Mouse (Mus musculus): ENCODE results near the gene Chd2. TPM values are rescaled to one million over a fixed set of nuclear protein-coding genes. Genes with fewer than 3 reads are reported as not detected.

The Chd2 gene
- polyA plus RNA-seq, 1 experiment from 2014 or later = 46.7 TPM

DNA sequence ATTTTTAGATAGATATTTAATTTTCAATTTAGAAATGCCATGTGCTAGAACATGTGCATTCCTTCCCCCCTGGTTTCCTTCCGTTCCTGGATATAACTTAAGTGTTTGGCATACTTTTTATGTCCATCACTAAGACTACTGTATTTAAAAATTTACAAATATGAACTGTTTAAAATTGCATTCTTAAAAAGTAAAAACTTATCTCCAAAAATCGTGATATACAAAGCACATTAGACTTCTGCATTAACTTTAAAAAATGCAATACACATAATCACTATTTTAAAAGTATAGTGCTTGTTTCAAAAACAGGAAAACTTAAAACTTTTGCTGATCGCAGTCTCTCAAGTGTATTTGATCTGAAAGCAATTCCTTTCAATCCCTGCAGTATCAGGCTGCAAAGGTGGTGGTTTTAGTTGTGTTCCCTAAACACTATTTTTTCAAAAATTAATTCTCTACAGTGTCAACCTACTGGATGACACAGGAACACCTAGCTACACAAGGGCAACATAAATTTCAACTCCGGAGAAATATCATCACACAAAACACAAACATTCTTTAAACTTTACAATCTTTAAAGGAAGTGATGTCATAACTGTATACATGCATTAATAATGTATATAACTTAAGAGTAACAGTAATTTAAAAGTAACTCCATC is 3.1 kb downstream of the Chd2 start:
- WGBS = 5% methylated on average over 4 of the region's 4 CpGs
- ATAC-seq (ENCODE audit: insufficient number of reproducible peaks, low FRiP score, low TSS enrichment, low read depth) = no peak
- H3K4me2 ChIP-seq (replicated peaks) = peak overlapping the region; percentile 56
- H3K9me3 ChIP-seq (replicated peaks) = no peaks in the 10 kb centered on the region
- H3K4me3 ChIP-seq (replicated peaks) = peak overlapping the region; percentile 49
- H3K9ac ChIP-seq = peak overlapping the region; percentile 51
- peaks cover 7% of the 10 kb centered on the region; the same call in 1 of the 2 replicates for H3K36me3 ChIP-seq
- no peaks in the 10 kb centered on the region for H3K27me3 ChIP-seq
- peak overlapping the region; percentile 95 for H3K27ac ChIP-seq (replicated peaks)
- H3K4me1 ChIP-seq = peaks cover 31% of the 10 kb centered on the region

DNA sequence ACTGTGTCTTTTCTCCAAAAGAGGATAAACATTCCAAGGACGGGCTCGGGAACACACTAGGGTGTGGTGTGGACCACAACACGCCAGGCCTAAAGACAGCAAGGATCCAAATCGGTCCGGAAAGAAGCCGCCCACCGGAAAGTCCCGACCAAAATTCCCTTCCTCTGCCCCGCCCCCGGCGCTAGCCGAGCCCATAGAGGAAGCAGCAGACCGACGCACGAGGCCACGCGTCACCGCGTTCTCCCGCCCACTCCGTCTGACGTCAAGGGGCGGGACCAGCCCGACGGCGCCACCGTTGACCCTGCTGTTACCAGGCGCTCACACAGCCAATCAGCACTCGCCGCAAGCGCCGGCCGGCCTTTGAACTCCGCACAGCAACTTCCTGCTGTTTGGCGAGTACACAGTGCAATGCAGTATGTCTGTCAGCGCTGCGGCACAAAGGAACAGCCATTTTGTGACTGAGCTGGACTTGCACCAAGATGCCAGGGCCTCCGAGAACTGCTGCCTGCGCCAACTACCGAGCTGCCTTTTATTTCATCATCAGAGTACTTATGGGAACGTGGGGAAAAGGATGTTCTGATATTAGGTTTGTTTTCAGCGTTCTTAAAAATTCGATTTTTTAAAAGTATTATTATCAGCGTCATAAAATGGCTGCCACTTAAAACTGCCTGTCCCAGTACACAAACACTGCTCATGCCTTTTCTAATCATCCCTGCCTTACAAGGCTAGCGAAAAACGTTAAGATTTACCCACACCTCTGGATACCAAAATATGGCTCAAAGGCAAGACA is 3.8 kb downstream of the Chd2 start:
- Histone ChIP-seq H3K9ac (peak overlapping the region; percentile 51), H3K4me3 (replicated peaks) (peak overlapping the region; percentile 49), H3K4me1 (peaks cover 38% of the 10 kb centered on the region), H3K36me3 (0 out of 2 replicates have a peak, but pooled peaks cover 3% of the 10 kb centered on the region), H3K4me2 (replicated peaks) (peak overlapping the region; percentile 56), H3K9me3 (replicated peaks) (no peaks in the 10 kb centered on the region), H3K27me3 (no peaks in the 10 kb centered on the region), H3K27ac (replicated peaks) (peak overlapping the region; percentile 95)
- peak; percentile 98 for ATAC-seq (ENCODE audit: insufficient number of reproducible peaks, low FRiP score, low TSS enrichment, low read depth)
- WGBS = under 1% methylated on average over 46 of the region's 46 CpGs

DNA sequence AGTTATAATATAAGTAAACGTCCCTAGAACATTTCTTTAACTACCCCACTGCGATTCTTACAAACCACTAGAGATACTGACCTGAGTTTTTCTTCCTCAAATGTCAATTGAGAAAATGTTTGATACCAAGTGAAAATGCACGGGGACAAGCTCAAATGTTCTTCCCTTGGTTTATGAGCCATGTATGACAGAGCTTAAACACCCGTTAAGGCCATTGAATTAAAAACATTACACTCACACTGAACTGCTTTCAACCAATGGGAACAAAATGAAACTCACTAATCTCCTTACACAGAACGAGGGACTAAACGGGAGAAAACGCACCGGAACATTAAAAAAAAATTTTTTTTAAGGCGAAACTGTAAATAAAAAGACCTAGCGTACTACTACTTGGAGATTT is 4.4 kb downstream of the Chd2 start:
- peak overlapping the region; percentile 49 for H3K4me3 ChIP-seq (replicated peaks)
- H3K9me3 ChIP-seq (replicated peaks) = no peaks in the 10 kb centered on the region
- peak overlapping the region; percentile 56 for H3K4me2 ChIP-seq (replicated peaks)
- peak overlapping the region; percentile 24; the same call in 1 of the 2 replicates for H3K9ac ChIP-seq
- ATAC-seq (ENCODE audit: insufficient number of reproducible peaks, low FRiP score, low TSS enrichment, low read depth) = no peak
- H3K27ac ChIP-seq (replicated peaks) = peak overlapping the region; percentile 95
- peaks cover 40% of the 10 kb centered on the region for H3K4me1 ChIP-seq
- H3K27me3 ChIP-seq = no peaks in the 10 kb centered on the region
- WGBS = 11% methylated on average over 10 of the region's 10 CpGs
- H3K36me3 ChIP-seq = 0 out of 2 replicates have a peak, but pooled peaks cover 3% of the 10 kb centered on the region

DNA sequence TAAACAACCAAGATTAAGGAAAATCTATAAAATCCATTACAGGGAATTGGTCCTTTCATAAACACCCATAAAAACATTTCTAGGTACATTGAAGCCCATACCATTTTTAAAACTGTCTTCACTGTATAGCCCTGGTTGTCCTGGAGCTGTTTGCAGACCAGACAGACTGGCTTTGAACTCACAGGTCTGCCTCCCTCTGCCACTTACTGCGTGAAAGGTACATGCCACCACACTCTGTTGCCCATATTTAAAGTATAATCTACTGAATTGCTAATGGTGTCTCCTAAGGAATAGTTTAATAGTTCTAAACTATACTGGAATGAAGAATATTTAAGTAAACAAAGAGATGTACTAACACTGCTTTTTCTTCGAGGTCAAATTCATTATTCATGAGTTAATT is 5.1 kb downstream of the Chd2 start:
- Histone ChIP-seq H3K9ac (no peak overlapping the region), H3K4me1 (peaks cover 45% of the 10 kb centered on the region), H3K36me3 (0 out of 2 replicates have a peak, but pooled peaks cover 3% of the 10 kb centered on the region), H3K27me3 (no peaks in the 10 kb centered on the region), H3K27ac (replicated peaks) (no peak overlapping the region), H3K4me3 (replicated peaks) (peak overlapping the region; percentile 49), H3K9me3 (replicated peaks) (no peaks in the 10 kb centered on the region), H3K4me2 (replicated peaks) (peak overlapping the region; percentile 56)
- 60% methylated on average over 2 of the region's 2 CpGs for WGBS
- ATAC-seq (ENCODE audit: insufficient number of reproducible peaks, low FRiP score, low TSS enrichment, low read depth) = no peak

DNA sequence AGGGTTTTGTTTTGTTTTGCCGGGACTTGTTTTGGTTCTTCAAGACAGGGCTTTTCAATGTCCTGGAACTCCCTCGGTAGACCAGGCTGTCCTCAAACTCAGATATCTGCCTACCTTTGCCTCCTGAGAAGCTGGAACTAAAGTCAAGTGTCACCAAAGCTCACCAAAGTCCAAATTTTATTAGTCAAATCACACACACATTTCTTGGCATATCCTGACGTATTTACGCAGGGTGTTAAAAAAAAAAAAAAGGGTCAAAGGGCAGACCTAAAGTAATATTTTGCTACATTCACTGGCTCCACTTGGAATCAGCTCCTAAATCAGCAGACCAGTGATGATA is 5.8 kb downstream of the Chd2 start:
- H3K27me3 ChIP-seq = no peaks in the 10 kb centered on the region
- peak overlapping the region; percentile 58 for H3K27ac ChIP-seq (replicated peaks)
- peaks cover 51% of the 10 kb centered on the region for H3K4me1 ChIP-seq
- no peak overlapping the region for H3K4me2 ChIP-seq (replicated peaks)
- H3K4me3 ChIP-seq (replicated peaks) = no peak overlapping the region
- 0 out of 2 replicates have a peak, but pooled peaks cover 3% of the 10 kb centered on the region for H3K36me3 ChIP-seq
- no peak for ATAC-seq (ENCODE audit: insufficient number of reproducible peaks, low FRiP score, low TSS enrichment, low read depth)
- WGBS = 60% methylated on average over 4 of the region's 4 CpGs
- no peaks in the 10 kb centered on the region for H3K9me3 ChIP-seq (replicated peaks)
- no peak overlapping the region for H3K9ac ChIP-seq

DNA sequence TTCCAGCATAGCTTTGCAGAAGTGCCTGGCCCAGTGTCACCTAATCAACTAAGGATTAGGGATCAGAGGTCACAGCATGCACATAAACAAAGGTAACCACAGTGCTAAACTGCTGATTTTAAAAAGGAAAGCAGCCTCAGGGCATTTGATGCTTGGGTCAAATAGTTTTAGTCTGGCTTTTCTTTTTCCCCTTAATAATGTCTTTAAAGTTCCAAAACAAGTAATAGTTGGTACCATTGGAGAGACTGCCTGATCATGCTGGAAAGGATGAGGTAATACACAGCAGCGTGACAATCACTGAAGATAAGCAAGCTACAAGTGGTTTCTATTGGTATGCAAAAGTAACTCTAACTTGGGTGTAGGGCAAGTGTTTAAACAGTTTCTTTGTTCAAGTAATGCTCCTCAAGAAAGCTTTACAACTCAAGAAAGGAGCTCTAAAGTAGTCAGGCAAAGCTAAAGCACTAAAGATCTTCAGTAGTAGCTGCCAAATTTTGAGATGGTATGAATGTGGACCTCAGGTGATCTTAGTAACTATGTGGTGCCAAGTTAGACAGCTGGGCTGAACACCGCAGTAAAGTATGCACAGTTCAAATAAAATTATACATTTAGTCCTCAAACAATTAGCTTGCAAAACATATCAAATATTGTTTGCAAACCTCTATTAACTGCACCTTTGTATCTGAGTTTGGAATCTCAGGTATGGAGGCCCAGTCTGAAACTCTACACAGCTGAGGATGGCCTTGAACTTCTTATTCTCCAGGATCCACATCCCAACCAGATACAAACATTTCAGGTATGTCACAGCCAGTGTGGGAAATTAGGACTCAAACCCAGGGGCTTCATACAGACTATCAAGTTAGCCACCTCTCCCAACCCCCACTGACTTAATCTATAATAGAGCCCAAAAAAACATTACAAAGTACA is 6.4 kb downstream of the Chd2 start:
- Histone ChIP-seq H3K9ac (no peak overlapping the region), H3K4me3 (replicated peaks) (no peak overlapping the region), H3K27me3 (no peaks in the 10 kb centered on the region), H3K4me1 (peaks cover 52% of the 10 kb centered on the region), H3K9me3 (replicated peaks) (no peaks in the 10 kb centered on the region), H3K36me3 (0 out of 2 replicates have a peak, but pooled peaks cover 4% of the 10 kb centered on the region), H3K27ac (replicated peaks) (peak overlapping the region; percentile 58), H3K4me2 (replicated peaks) (no peak overlapping the region)
- 57% methylated on average over 2 of the region's 2 CpGs for WGBS
- ATAC-seq (ENCODE audit: insufficient number of reproducible peaks, low FRiP score, low TSS enrichment, low read depth) = no peak

DNA sequence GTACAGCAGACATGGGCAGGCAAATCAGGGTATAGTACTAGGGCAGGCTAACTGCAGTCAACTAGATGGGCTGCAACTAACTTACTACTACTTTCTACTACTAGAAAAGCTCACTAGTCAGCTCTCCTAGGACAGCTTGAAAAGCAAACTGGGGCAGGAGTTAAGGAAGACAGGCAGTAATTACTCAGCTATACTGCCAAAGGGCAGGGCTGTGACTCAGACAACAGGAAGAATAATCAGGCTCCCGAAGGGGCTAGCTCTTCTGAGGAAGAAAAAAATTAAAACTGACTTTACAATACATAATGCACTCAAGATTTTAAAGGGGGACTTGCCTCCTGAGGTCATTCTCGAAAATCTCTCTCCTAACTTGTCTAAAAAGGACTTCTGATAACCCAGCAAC is 8.2 kb downstream of the Chd2 start:
- Histone ChIP-seq H3K4me1 (peaks cover 55% of the 10 kb centered on the region), H3K27ac (replicated peaks) (peak overlapping the region; percentile 39), H3K9me3 (replicated peaks) (no peaks in the 10 kb centered on the region), H3K36me3 (peaks cover 9% of the 10 kb centered on the region; the same call in 1 of the 2 replicates), H3K27me3 (no peaks in the 10 kb centered on the region), H3K4me2 (replicated peaks) (no peak overlapping the region), H3K4me3 (replicated peaks) (no peak overlapping the region), H3K9ac (no peak overlapping the region)
- 30% methylated on average over 2 of the region's 2 CpGs for WGBS
- ATAC-seq (ENCODE audit: insufficient number of reproducible peaks, low FRiP score, low TSS enrichment, low read depth) = no peak

DNA sequence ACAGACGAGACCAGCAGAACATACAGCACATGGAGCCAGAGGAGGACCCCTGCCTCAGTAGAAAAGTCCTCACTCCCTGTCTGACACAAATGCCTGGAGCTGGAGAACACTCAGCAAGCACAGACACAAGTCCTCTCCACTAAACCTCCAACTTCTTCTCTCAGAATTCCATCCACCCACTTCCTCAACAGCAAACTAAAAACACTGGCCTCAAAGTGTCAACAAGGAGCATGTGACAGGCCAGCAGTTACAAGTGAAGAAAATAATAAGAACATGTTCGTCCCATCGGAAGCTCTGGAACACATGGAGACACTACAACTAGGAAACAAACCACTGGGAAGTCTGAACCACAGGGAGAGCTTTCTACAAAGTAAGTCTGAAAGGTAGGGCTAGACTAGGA is 8.7 kb downstream of the Chd2 start:
- Histone ChIP-seq H3K36me3 (peaks cover 9% of the 10 kb centered on the region; the same call in 1 of the 2 replicates), H3K9me3 (replicated peaks) (no peaks in the 10 kb centered on the region), H3K27ac (replicated peaks) (peak overlapping the region; percentile 39), H3K9ac (no peak overlapping the region), H3K4me2 (replicated peaks) (no peak overlapping the region), H3K4me3 (replicated peaks) (no peak overlapping the region), H3K4me1 (peaks cover 55% of the 10 kb centered on the region), H3K27me3 (no peaks in the 10 kb centered on the region)
- WGBS = 31% methylated on average over 3 of the region's 3 CpGs
- no peak for ATAC-seq (ENCODE audit: insufficient number of reproducible peaks, low FRiP score, low TSS enrichment, low read depth)

DNA sequence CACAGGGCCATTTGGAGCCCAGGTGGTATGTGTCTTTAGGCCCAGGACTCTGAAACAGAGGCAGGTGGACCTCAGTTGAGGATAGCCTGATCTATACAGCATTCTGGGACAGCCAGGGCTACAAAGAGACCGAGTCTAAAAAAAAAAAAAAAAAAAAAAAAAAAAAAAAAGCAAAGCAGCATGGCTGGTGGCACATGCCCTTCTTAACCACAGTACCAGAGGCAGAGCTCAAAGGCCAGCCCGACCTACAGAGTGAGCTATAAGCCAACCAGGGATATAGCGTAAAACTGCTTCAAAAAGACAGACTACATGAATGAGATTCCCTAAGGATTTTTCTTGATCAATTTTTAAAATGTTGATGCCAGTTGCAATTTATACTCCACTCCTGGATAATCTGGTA is 9.5 kb downstream of the Chd2 start:
- peaks cover 9% of the 10 kb centered on the region; the same call in 1 of the 2 replicates for H3K36me3 ChIP-seq
- H3K9me3 ChIP-seq (replicated peaks) = no peaks in the 10 kb centered on the region
- no peak overlapping the region for H3K4me3 ChIP-seq (replicated peaks)
- H3K9ac ChIP-seq = no peak overlapping the region
- no peaks in the 10 kb centered on the region for H3K27me3 ChIP-seq
- H3K27ac ChIP-seq (replicated peaks) = 0 out of 2 replicates have a peak overlapping the region, but pooled peaks have one; percentile 18
- peaks cover 55% of the 10 kb centered on the region for H3K4me1 ChIP-seq
- ATAC-seq (ENCODE audit: insufficient number of reproducible peaks, low FRiP score, low TSS enrichment, low read depth) = no peak
- H3K4me2 ChIP-seq (replicated peaks) = no peak overlapping the region
- 71% methylated on average over 3 of the region's 3 CpGs for WGBS

DNA sequence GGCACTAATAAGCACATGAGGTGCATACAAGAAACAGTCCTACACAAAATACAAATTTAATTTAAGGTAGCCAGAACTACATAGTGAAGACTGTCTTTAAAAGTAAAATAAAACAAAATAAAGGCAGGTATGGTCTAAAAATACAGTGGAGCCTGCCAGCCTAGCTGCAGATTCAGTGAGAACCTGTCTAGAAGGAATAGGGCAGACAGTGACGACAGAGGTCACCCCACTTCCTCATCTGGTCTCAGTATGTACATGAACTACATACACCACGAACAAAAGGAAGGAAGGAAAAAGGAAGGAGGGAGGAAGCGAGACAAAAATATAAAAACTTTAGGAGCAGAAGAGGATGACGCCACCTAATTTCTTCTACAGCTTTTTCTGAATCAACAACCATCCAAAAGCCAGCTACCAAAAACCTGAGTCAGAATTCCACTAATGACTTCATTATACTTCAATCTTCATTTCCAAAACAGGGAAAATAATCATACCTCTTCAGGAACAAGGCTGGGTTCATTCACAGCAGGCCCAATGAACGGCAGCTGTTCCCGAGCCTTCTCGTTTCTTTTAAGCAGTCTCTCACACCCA is 10.0 kb downstream of the Chd2 start:
- no peak for ATAC-seq (ENCODE audit: insufficient number of reproducible peaks, low FRiP score, low TSS enrichment, low read depth)
- H3K4me3 ChIP-seq (replicated peaks) = no peak overlapping the region
- H3K4me1 ChIP-seq = peaks cover 49% of the 10 kb centered on the region
- no peak overlapping the region for H3K4me2 ChIP-seq (replicated peaks)
- H3K9ac ChIP-seq = no peak overlapping the region
- WGBS = 70% methylated on average over 7 of the region's 7 CpGs
- H3K9me3 ChIP-seq (replicated peaks) = no peaks in the 10 kb centered on the region
- no peaks in the 10 kb centered on the region for H3K27me3 ChIP-seq
- peaks cover 9% of the 10 kb centered on the region; the same call in 1 of the 2 replicates for H3K36me3 ChIP-seq
- 0 out of 2 replicates have a peak overlapping the region, but pooled peaks have one; percentile 22 for H3K27ac ChIP-seq (replicated peaks)

All from embryonic facial prominence, embryonic 15.5 days (tissue).